10 mouse cellular contexts compared by ENCODE assay signal in the genomic region with DNA sequence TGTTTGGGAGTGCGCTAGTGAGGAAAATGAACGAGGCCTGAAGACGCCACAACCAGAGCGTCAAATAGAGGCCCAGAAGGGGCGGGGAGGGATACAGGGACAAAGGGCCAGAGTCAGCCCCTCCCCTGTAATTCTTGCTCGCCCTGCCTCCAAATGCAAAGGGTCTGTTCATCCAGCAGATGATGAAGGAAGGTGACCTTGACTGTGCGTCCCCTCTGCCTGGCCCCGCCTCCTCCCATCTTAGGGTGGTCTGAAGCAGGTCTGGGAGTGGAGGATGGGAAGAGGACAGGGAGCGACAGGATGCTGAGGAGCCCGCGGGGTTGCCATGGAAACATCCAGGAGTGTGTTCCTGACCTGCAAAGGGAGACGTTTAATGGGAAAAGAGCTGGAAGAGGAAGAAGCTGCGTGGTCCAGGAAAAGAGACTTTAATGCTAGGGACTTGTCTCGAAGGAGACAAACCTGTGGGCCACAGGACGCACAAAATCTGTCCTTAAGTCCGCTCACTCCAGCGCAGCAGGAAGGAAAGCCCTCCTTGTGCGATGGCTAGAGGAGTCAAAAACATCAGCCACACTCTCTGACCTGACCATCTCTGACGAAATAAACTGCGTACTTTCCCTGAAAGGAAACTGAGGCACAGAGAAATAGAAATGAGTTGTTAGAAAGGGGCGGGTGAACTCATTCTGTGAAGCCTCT. TPM values are rescaled to one million over a fixed set of nuclear protein-coding genes. Genes with fewer than 3 reads are reported as not detected.
DNase-seq lines count a peak whose midpoint lies in the region; ATAC-seq and TF ChIP-seq lines count a peak whose summit lies in the region.
"Had no signal": no experiment of that assay in that cellular context is flagged by ENCODE, and none has a peak within 500 bp of the region (broad histone marks: within the 10 kb centered on the region; RNA-seq: fewer than 3 reads in every experiment).

No protein-coding gene starts in this region.

- peak overlapping the region; percentile 22 for H3K4me3 ChIP-seq in heart, embryonic 11.5 days (ENCODE audit: low read depth, low read length)
- H3K4me3 ChIP-seq in layer of hippocampus, adult 2 months: peak overlapping the region; percentile 49
- H3K4me3 ChIP-seq in neural tube, embryonic 12.5 days: peak overlapping the region; percentile 19

- H3K9me3 ChIP-seq in heart, embryonic 11.5 days (replicated peaks; ENCODE audit: control insufficient read depth, low read length): no peaks in the 10 kb centered on the region
- H3K9me3 ChIP-seq in neural tube, embryonic 12.5 days: no peaks in the 10 kb centered on the region

- ATAC-seq in heart, embryonic 11.5 days (replicated peaks; ENCODE audit: insufficient number of reproducible peaks, low FRiP score, low TSS enrichment): no peak
- peak; percentile 90 for ATAC-seq in neural tube, embryonic 12.5 days (ENCODE audit: low FRiP score, low read depth)

- peak overlapping the region; percentile 65 for H3K4me2 ChIP-seq in heart, embryonic 11.5 days
- H3K4me2 ChIP-seq in neural tube, embryonic 12.5 days (replicated peaks): peak overlapping the region; percentile 55

- 6% methylated on average over 21 of the region's 21 CpGs for WGBS in heart, embryonic 11.5 days (ENCODE audit: insufficient replicate concordance)
- 4% methylated on average over 21 of the region's 21 CpGs for WGBS in neural tube, embryonic 12.5 days

- no peaks in the 10 kb centered on the region for H3K36me3 ChIP-seq in heart, embryonic 11.5 days (ENCODE audit: control insufficient read depth, insufficient read depth, low read length)
- H3K36me3 ChIP-seq in neural tube, embryonic 12.5 days: no peaks in the 10 kb centered on the region

- H3K27ac ChIP-seq in heart, embryonic 11.5 days (ENCODE audit: low read depth, low read length): no peak overlapping the region
- peak overlapping the region; percentile 74 for H3K27ac ChIP-seq in layer of hippocampus, adult 2 months
- H3K27ac ChIP-seq in neural tube, embryonic 12.5 days: peak overlapping the region; percentile 68; the same call in 1 of the 2 replicates

- H3K4me1 ChIP-seq in heart, embryonic 11.5 days (ENCODE audit: control insufficient read depth, insufficient read depth, low read length): peaks cover 13% of the 10 kb centered on the region
- peaks cover 19% of the 10 kb centered on the region for H3K4me1 ChIP-seq in neural tube, embryonic 12.5 days

- DNase-seq in heart, adult 9 months (ENCODE audit: low spot score in 2 of 2): no peak
- peak; percentile 57 for DNase-seq in embryo, embryonic 11.5 days (ENCODE audit: low read depth, low spot score)
- DNase-seq in layer of hippocampus, adult 2 months (ENCODE audit: low spot score in 2 of 2): peak; percentile 40 to 53
- DNase-seq in adrenal gland, postnatal 36 days: no peak
- no peak for DNase-seq in spleen, adult 12 weeks (ENCODE audit: low spot score)
- DNase-seq in ovary, postnatal 36 days (ENCODE audit: low spot score): no peak

- TF ChIP-seq CTCF in layer of hippocampus, adult 2 months (conservative IDR thresholded peaks at IDR 0.05): no peak

- H3K9ac ChIP-seq in heart, embryonic 11.5 days (ENCODE audit: low read depth, low read length): 0 out of 2 replicates have a peak overlapping the region, but pooled peaks have one; percentile 43
- peak overlapping the region; percentile 44 for H3K9ac ChIP-seq in neural tube, embryonic 12.5 days

- peaks cover 24% of the 10 kb centered on the region for H3K27me3 ChIP-seq in heart, embryonic 11.5 days (ENCODE audit: control insufficient read depth, insufficient read depth, low read length)
- H3K27me3 ChIP-seq in neural tube, embryonic 12.5 days (replicated peaks): peaks cover 3% of the 10 kb centered on the region

RNA-seq across cellular contexts. Expression of a gene that starts 0.6 kb away (rescaled TPM):
- 3.8 and 5.5 TPM in 2 replicates for polyA plus RNA-seq in heart, embryonic 11.5 days (2014; fragmentation: Nextera tagmentation; extraction: Ambion mirVana)
- 10 to 100 TPM; 66.3 to 83.0 TPM for total RNA-seq in layer of hippocampus, adult 2 months (2021)
- 14.7 and 16.5 TPM in 2 replicates for polyA plus RNA-seq in neural tube, embryonic 12.5 days (2016; fragmentation: Nextera tagmentation; extraction: Ambion mirVana)
- 1 to 10 TPM; 2.3 to 2.5 TPM for total RNA-seq in adrenal gland, postnatal 36 days (2021)
- total RNA-seq: CH12.LX had no signal

RNA-seq across cellular contexts. Expression of a gene that starts 22.1 kb away (rescaled TPM):
- polyA plus RNA-seq in heart, embryonic 11.5 days (2014; fragmentation: Nextera tagmentation; extraction: Ambion mirVana): 12.9 and 13.9 TPM in 2 replicates
- 10 to 100 TPM; 16.5 to 19.5 TPM for total RNA-seq in layer of hippocampus, adult 2 months (2021)
- 18.5 and 18.9 TPM in 2 replicates for polyA plus RNA-seq in neural tube, embryonic 12.5 days (2016; fragmentation: Nextera tagmentation; extraction: Ambion mirVana)
- 10 to 100 TPM in 1 of 2 experiments, 1 to 10 TPM in 1; 8.3 to 12.9 TPM for total RNA-seq in adrenal gland, postnatal 36 days (2021)
- total RNA-seq: CH12.LX had no signal

RNA-seq across cellular contexts. Expression of a gene that starts 32.0 kb away (rescaled TPM):
- polyA plus RNA-seq in heart, embryonic 11.5 days (2014; fragmentation: Nextera tagmentation; extraction: Ambion mirVana): 3.4 and 3.6 TPM in 2 replicates
- under 1 TPM; 0.41 to 0.54 TPM for total RNA-seq in layer of hippocampus, adult 2 months (2021)
- polyA plus RNA-seq in neural tube, embryonic 12.5 days (2016; fragmentation: Nextera tagmentation; extraction: Ambion mirVana): 2.3 and 2.4 TPM in 2 replicates
- total RNA-seq in adrenal gland, postnatal 36 days (2021): 10 to 100 TPM in 1 of 2 experiments, 1 to 10 TPM in 1; 4.6 to 19.9 TPM

RNA-seq across cellular contexts. Expression of a gene that starts 39.0 kb away (rescaled TPM):
- 50.9 and 55.4 TPM in 2 replicates for polyA plus RNA-seq in heart, embryonic 11.5 days (2014; fragmentation: Nextera tagmentation; extraction: Ambion mirVana)
- total RNA-seq in layer of hippocampus, adult 2 months (2021): 10 to 100 TPM in 1 of 2 experiments, 1 to 10 TPM in 1; 9.9 to 10.1 TPM
- 47.9 and 49.8 TPM in 2 replicates for polyA plus RNA-seq in neural tube, embryonic 12.5 days (2016; fragmentation: Nextera tagmentation; extraction: Ambion mirVana)
- 1 to 10 TPM; 6.8 to 8.7 TPM for total RNA-seq in adrenal gland, postnatal 36 days (2021)
- total RNA-seq: CH12.LX had no signal

RNA-seq across cellular contexts. Expression of a gene that starts 39.6 kb away (rescaled TPM):
- 1.4 and 1.5 TPM in 2 replicates for polyA plus RNA-seq in heart, embryonic 11.5 days (2014; fragmentation: Nextera tagmentation; extraction: Ambion mirVana)
- total RNA-seq in layer of hippocampus, adult 2 months (2021): 1 to 10 TPM; 2.4 to 3.2 TPM
- polyA plus RNA-seq in neural tube, embryonic 12.5 days (2016; fragmentation: Nextera tagmentation; extraction: Ambion mirVana): 0.53 and 0.61 TPM in 2 replicates
- under 1 TPM; 0.17 to 0.26 TPM for total RNA-seq in adrenal gland, postnatal 36 days (2021)
- total RNA-seq: CH12.LX had no signal
- polyA plus RNA-seq: small intestine, adult 2 months had no signal

Comparison
In these comparisons a context has a peak if more than half of its experiments do, and no peak if none do; other contexts are left out.
1. DNase-seq: peak in embryo, embryonic 11.5 days (single experiment) and layer of hippocampus, adult 2 months (2 of 2); none in heart, adult 9 months (0 of 2), adrenal gland, postnatal 36 days (0 of 2), spleen, adult 12 weeks (single experiment) and ovary, postnatal 36 days (single experiment).
2. RNA of a gene that starts 0.6 kb away (total RNA-seq): 66.3 to 83.0 TPM in layer of hippocampus, adult 2 months; 2.3 to 2.5 TPM in adrenal gland, postnatal 36 days; every median in the first group is over 10 times any median in the second.
3. Peak in every context shown above with its lines, with median percentiles within 50 percentile points of each other: H3K4me3 ChIP-seq.